14 mouse cellular contexts compared by ENCODE assay signal in the genomic region with DNA sequence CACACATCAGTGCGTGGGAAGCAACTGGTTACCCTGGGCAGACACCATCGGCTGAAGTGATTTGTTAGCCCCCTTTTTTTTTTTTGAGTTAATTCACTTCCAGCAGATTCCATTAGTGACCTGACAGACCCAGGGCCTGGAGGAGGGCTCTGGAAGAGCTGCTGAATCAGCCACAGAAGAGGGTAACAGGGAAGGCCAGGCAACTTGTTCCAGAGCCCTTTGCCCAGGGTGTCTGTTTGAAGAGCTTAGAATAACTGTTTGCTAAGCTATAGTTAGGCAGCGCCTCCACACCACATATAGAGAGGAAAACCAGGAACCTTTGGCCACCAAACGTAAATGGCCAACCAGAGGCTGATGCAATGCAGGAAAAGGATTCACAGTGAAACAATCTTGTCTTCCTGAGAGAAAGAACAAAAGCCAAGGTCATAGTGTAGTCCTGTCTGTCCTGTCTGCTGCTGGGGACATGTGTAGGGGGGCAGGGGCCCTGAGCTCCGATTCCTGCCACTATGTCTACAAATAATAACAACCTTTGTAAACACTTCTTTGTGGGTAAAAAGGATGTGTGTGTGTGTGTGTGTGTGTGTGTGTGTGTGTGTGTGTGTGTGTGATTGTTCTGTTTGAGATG. TPM values are rescaled to one million over a fixed set of nuclear protein-coding genes. Genes with fewer than 3 reads are reported as not detected.
DNase-seq lines count a peak whose midpoint lies in the region; ATAC-seq and TF ChIP-seq lines count a peak whose summit lies in the region.
"Had no signal": no experiment of that assay in that cellular context is flagged by ENCODE, and none has a peak within 500 bp of the region (broad histone marks: within the 10 kb centered on the region; RNA-seq: fewer than 3 reads in every experiment).

No protein-coding gene starts in this region.

- 0 out of 2 replicates have a peak, but pooled peaks cover 2% of the 10 kb centered on the region for H3K36me3 ChIP-seq in heart, embryonic 11.5 days (ENCODE audit: control insufficient read depth, insufficient read depth, low read length)
- H3K36me3 ChIP-seq in stomach, embryonic 16.5 days (ENCODE audit: control insufficient read depth, insufficient read depth, low read length) = no peaks in the 10 kb centered on the region
- H3K36me3 ChIP-seq in lung, postnatal 0 days (ENCODE audit: insufficient read depth, low read length) = no peaks in the 10 kb centered on the region
- H3K36me3 ChIP-seq in forebrain, embryonic 16.5 days (ENCODE audit: control insufficient read depth, insufficient read depth) = no peaks in the 10 kb centered on the region
- H3K36me3 ChIP-seq: hindbrain, embryonic 13.5 days had no signal

- 0 out of 2 replicates have a peak overlapping the region, but pooled peaks have one; percentile 41 for H3K27ac ChIP-seq in heart, embryonic 11.5 days (ENCODE audit: low read depth, low read length)
- H3K27ac ChIP-seq in stomach, embryonic 16.5 days (ENCODE audit: low read length) = no peak overlapping the region
- H3K27ac ChIP-seq in lung, postnatal 0 days (ENCODE audit: low read length) = no peak overlapping the region
- H3K27ac ChIP-seq in forebrain, embryonic 16.5 days (ENCODE audit: low read length) = no peak overlapping the region
- H3K27ac ChIP-seq: hindbrain, embryonic 13.5 days had no signal

- 62% methylated on average over 5 of the region's 5 CpGs for WGBS in heart, embryonic 11.5 days (ENCODE audit: insufficient replicate concordance)
- WGBS in stomach, embryonic 16.5 days = 27% methylated on average over 5 of the region's 5 CpGs
- WGBS in lung, postnatal 0 days = 34% methylated on average over 5 of the region's 5 CpGs
- WGBS in forebrain, embryonic 16.5 days = 64% methylated on average over 5 of the region's 5 CpGs

- no peak overlapping the region for H3K4me3 ChIP-seq in heart, embryonic 11.5 days (ENCODE audit: low read depth, low read length)
- no peak overlapping the region for H3K4me3 ChIP-seq in stomach, embryonic 16.5 days (replicated peaks; ENCODE audit: low read length)
- H3K4me3 ChIP-seq in lung, postnatal 0 days (ENCODE audit: low read depth, low read length) = no peak overlapping the region
- no peak overlapping the region for H3K4me3 ChIP-seq in forebrain, embryonic 16.5 days (replicated peaks; ENCODE audit: low read length)
- H3K4me3 ChIP-seq: hindbrain, embryonic 13.5 days; megakaryocyte, embryonic 14.5 days had no signal

- no peaks in the 10 kb centered on the region for H3K27me3 ChIP-seq in heart, embryonic 11.5 days (ENCODE audit: control insufficient read depth, insufficient read depth, low read length)
- no peaks in the 10 kb centered on the region for H3K27me3 ChIP-seq in stomach, embryonic 16.5 days (ENCODE audit: control insufficient read depth, insufficient read depth, low read length)
- no peaks in the 10 kb centered on the region for H3K27me3 ChIP-seq in lung, postnatal 0 days (replicated peaks; ENCODE audit: insufficient read depth, low read length)
- H3K27me3 ChIP-seq in forebrain, embryonic 16.5 days (replicated peaks; ENCODE audit: control insufficient read depth, insufficient read depth, low read length) = no peaks in the 10 kb centered on the region
- H3K27me3 ChIP-seq: hindbrain, embryonic 13.5 days had no signal

- no peak overlapping the region for H3K9ac ChIP-seq in heart, embryonic 11.5 days (ENCODE audit: low read depth, low read length)
- H3K9ac ChIP-seq in stomach, embryonic 16.5 days (ENCODE audit: low read length) = no peak overlapping the region
- no peak overlapping the region for H3K9ac ChIP-seq in lung, postnatal 0 days (replicated peaks; ENCODE audit: low read depth)
- H3K9ac ChIP-seq in forebrain, embryonic 16.5 days (replicated peaks; ENCODE audit: low read depth, low read length) = no peak overlapping the region
- H3K9ac ChIP-seq: forebrain, postnatal 0 days; hindbrain, embryonic 13.5 days had no signal

- TF ChIP-seq EP300 in lung, postnatal 0 days (IDR thresholded peaks at IDR 0.05) = no peak

- H3K4me1 ChIP-seq in heart, embryonic 11.5 days (ENCODE audit: control insufficient read depth, insufficient read depth, low read length) = peaks cover 18% of the 10 kb centered on the region
- no peaks in the 10 kb centered on the region for H3K4me1 ChIP-seq in stomach, embryonic 16.5 days (ENCODE audit: control insufficient read depth, insufficient read depth, low read length)
- H3K4me1 ChIP-seq in lung, postnatal 0 days (ENCODE audit: insufficient read depth, low read depth, low read length) = no peaks in the 10 kb centered on the region
- H3K4me1 ChIP-seq in forebrain, embryonic 16.5 days (replicated peaks; ENCODE audit: control insufficient read depth, insufficient read depth, low read length) = no peaks in the 10 kb centered on the region
- H3K4me1 ChIP-seq: hindbrain, embryonic 13.5 days had no signal

- H3K9me3 ChIP-seq in heart, embryonic 11.5 days (replicated peaks; ENCODE audit: control insufficient read depth, low read length) = no peaks in the 10 kb centered on the region
- no peaks in the 10 kb centered on the region for H3K9me3 ChIP-seq in stomach, embryonic 16.5 days (replicated peaks; ENCODE audit: control insufficient read depth, low read length)
- H3K9me3 ChIP-seq in lung, postnatal 0 days (ENCODE audit: low read length) = no peaks in the 10 kb centered on the region
- no peaks in the 10 kb centered on the region for H3K9me3 ChIP-seq in forebrain, embryonic 16.5 days (ENCODE audit: control insufficient read depth, low read length)
- H3K9me3 ChIP-seq: G1E; hindbrain, embryonic 13.5 days had no signal

- no peak for TF ChIP-seq CTCF in lung, postnatal 0 days (IDR thresholded peaks at IDR 0.05)

- no peak for ATAC-seq in heart, embryonic 11.5 days (replicated peaks; ENCODE audit: insufficient number of reproducible peaks, low FRiP score, low TSS enrichment)
- ATAC-seq in stomach, embryonic 16.5 days (ENCODE audit: insufficient read depth, low FRiP score) = peak; percentile 47; the same call in 1 of the 2 replicates
- no peak for ATAC-seq in lung, postnatal 0 days
- ATAC-seq in forebrain, embryonic 16.5 days = no peak
- ATAC-seq: forebrain, postnatal 0 days had no signal

- H3K4me2 ChIP-seq in heart, embryonic 11.5 days = no peak overlapping the region
- H3K4me2 ChIP-seq in stomach, embryonic 16.5 days (ENCODE audit: low read depth, low read length) = no peak overlapping the region
- no peak overlapping the region for H3K4me2 ChIP-seq in lung, postnatal 0 days (replicated peaks; ENCODE audit: low read depth, low read length)
- H3K4me2 ChIP-seq in forebrain, embryonic 16.5 days (ENCODE audit: low read length) = no peak overlapping the region
- H3K4me2 ChIP-seq: hindbrain, embryonic 13.5 days had no signal

- no peak for DNase-seq in heart, adult 8-10 months (ENCODE audit: low spot score)
- peak; percentile 43 to 56 for DNase-seq in kidney, adult 8-10 months
- peak; percentile 39 for DNase-seq in liver
- DNase-seq in lung, postnatal 0 days (ENCODE audit: low spot score) = no peak
- no peak for DNase-seq in thymus, adult 18-20 months
- DNase-seq: forebrain, postnatal 0 days; lung, adult 2 months; right cerebral cortex, postnatal 25 days had no signal

RNA-seq across cellular contexts. Expression of a gene that starts 32.7 kb away (rescaled TPM):
- polyA plus RNA-seq in heart, embryonic 11.5 days (2014; fragmentation: Nextera tagmentation; extraction: Ambion mirVana) = 29.7 TPM in 2 replicates
- 10 to 100 TPM; 16.7 to 21.1 (median 18.0) TPM for total RNA-seq in heart, adult 8-10 months (2022)
- 4.2 and 4.4 TPM in 2 replicates for polyA plus RNA-seq in stomach, embryonic 16.5 days (2015; fragmentation: Nextera tagmentation; extraction: Ambion mirVana)
- polyA plus RNA-seq in lung, postnatal 0 days (2015; fragmentation: Nextera tagmentation; extraction: Ambion mirVana) = 1.4 TPM in 2 replicates
- 8.9 and 10.3 TPM in 2 replicates for polyA plus RNA-seq in forebrain, embryonic 16.5 days (2015; fragmentation: Nextera tagmentation; extraction: Ambion mirVana)

Comparison
In these comparisons a context has a peak if more than half of its experiments do, and no peak if none do; other contexts are left out.
1. DNase-seq: peak in kidney, adult 8-10 months (2 of 2) and liver (single experiment); none in heart, adult 8-10 months (single experiment), lung, postnatal 0 days (single experiment) and thymus, adult 18-20 months (0 of 2).